Mouse (Mus musculus): ENCODE measurements around the gene Ambra1.

DNA sequence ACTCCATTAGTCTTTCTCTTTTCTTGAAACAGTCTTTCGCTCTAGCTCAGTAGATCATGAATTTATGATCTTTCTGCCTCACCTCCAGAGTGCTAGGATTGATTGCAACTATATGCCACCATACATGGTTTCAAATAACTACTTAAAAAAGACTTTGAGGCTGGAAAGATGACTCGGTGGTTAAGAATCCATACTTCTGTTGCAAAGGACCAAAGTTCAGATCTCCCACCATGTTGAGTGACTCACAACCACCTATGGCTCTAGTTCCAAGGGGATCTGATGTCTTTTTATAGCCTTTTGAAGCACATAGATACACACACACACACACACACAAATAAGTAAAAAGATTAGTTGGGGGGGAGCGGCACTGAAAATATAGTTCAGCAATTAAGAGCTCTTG is 165.5 kb downstream of the Ambra1 start:
- TF ChIP-seq CTCF (IDR thresholded peaks at IDR 0.05; ENCODE audit: control insufficient read depth, insufficient read depth, insufficient replicate concordance, low read depth, low read length) (no peak), POLR2A (IDR thresholded peaks at IDR 0.05; ENCODE audit: control insufficient read depth, low read depth, low read length) (no peak)
